Mouse (Mus musculus) CD4-positive, CD25-positive, alpha-beta regulatory T cell, adult 2 months (primary cell): ENCODE data around the gene Klhl26.

Experiments used
- DNase-seq: peaks from one replicate; pipeline ENCODE4 v3.0.0-alpha.2; 2012; ENCODE audit warnings: low read depth, low spot score

The Klhl26 gene

DNA sequence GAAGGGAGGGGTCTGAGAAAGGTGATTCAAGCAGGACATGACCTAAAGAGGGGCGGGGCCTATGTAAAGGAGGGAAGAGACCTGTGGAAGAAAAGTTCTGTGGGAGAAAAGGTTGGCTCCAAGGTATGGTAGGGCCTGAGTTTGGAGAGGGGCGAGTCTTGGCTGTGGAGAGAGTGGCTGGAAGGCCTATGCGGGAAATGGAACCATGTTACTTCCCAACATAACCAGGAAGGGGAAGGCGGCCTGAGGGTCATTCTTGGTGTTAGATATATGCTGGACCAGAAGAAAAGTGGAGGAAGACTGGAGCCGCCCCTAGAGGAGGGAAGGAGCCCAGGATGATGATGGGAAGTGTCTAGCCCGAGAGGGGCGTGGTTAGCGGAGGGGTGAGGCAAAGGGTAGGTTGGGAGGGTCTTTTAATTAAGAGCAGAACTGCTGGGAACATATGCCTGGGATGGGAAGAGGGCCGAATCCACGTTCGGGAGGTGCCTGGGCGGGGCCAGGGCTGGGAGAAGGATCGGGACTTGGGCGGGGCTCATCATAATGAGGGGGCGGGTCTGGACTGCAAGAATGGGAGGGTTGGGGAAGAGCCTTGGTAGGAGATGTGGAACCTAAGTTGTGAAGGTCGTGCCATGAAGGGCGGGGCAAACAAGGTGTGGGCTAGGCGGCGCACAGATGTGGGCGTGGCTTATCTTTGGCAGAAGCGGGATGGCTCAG, 658 bp upstream of the Klhl26 start:
- DNase-seq: peak; percentile 67

DNA sequence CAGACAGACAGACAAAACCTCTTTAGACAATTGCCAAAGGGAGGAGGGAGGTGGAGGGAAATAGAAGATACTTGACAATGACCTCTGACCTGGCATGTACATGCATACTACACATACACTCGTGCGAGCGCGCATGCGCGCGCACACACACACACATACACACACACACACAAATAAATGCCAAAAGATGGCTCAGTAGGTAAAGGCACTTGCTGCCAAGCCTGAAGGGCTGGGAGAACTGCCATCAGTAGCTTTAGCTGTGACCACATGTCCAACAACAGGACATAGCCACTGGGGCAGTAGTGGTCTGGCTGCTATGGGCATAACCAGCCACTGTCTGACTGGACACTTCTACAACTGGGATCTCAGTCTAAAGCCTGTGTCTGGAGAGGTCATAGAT, 4.9 kb downstream of the Klhl26 start:
- DNase-seq: no peak

DNA sequence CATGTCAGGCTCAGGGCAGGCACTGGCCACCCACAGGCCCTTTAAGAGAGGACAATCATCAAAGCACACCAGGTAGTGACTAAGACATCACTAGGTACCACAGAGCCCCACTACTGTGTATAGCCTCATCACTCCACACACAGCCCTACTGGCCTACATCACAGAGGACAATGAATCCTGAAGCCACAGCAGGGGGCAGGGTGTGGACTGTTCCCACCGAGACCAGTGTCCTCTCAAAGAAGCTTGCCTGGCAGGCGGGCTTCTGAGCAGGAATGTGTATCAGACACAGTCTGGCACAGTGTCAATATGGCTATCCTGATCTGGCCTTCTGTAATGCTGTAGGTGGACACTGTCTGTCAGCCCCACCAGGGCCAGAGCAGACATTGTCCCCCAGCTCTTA, 6.8 kb downstream of the Klhl26 start:
- DNase-seq: no peak

DNA sequence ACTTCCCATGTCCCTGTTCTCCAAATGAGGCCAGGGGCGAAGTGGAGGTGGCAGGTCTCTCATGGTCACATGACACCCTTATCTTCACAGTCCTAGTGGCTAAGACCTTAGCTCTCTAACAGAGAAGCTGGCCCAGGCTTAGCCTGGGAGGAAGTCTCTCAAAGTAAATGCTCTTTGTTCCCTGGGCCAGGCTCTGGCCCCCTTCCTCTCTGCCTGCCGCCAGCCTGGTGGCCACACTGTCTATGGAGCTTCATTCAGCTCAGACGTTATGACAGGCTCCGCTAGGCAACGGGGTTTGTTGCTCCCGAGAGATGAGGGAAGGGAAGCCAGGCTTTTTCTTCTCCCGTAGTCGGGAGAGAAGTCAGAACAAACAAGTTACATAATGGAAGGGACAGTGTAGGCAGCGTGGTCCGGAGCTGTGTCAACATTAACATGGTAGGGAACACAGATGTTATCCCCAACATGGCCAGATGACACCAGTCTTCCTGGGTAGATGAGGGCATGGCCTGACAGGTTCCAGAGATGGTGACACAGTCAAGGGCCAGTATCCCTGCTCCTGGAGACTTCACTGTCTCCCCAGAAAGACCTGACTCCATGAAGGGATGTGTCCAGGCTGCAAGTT, 7.4 kb downstream of the Klhl26 start:
- no peak for DNase-seq

DNA sequence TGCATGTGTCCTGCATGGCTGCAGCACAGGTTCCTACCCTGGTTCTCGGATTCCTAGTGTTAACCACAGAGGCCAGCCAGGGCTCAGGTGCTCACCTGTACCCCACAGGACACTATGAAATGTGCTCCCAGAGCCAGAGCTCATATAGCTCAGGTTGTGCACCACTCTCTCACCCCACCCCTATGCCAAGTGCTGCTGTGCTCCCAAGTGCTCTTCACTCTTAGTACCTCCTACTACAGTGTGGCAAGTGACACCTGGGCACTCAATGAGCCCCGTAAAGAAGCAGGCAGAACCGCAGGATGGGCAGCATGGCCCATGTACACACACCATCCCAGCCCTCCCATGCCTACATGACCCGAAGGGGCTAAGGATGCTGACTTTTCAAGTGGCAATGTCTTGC, 8.0 kb downstream of the Klhl26 start:
- no peak for DNase-seq

DNA sequence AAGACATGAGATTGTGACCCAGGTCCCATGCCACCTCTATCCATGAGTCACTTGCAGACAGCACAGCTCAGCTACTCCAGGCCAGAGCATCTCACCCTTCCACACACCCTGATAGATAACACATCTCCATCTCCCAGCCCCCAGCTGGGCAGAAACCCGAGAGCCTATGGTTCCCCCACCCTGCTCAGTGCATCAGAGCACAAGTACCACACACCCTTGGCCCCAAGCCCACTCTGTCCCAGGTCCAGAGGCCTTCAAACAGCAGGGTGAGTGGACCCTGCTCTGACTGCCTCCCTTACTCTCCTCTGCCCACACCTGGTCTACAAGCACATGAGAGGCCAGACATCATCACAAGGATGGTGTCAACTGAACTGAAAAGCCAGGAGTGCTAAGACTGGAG, 8.9 kb downstream of the Klhl26 start:
- no peak for DNase-seq

DNA sequence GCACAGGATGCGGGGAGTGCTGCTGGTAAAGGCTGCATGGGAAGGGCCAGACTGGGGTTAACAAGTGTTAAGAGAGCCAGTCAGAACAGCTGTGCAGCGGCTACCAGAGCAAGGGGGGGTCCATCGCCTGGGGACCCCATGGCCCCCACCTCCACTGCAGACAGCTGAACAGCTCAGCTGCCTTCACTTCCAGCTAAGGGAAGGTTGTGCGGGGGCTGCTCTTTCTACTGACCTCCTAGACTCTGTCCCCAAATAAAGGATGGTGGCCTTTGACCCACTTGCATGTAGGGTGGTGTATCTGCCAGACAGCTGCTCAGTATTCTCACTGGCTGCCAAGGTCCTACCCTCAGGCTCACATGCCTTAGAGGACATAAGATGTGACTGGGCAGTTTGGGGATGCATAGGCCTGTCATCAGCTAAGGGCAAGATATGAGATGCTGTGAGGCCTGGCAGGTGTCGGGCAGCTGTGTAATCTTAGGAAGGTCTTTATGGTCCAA, 9.5 kb downstream of the Klhl26 start:
- no peak for DNase-seq

DNA sequence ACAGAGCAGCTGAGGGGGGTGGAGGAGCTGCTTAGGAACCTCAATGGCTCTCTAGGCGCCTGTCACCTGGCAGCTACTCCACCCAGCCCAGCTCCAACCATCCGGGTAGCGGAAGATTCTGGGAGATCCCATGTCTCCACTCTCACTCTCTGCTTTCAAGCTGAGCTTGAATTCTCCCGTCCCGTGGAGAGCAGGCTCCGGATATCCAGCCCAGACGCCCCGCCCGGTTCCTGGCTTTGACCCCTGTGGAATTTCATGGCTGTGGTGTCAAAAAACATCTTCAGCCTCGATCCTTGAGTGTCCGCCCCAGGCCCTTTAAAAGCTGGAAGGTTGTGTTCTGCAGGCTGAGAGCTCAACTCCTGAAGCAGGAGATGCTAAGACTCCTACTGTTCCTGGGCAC, 10.0 kb downstream of the Klhl26 start:
- no peak for DNase-seq

DNA sequence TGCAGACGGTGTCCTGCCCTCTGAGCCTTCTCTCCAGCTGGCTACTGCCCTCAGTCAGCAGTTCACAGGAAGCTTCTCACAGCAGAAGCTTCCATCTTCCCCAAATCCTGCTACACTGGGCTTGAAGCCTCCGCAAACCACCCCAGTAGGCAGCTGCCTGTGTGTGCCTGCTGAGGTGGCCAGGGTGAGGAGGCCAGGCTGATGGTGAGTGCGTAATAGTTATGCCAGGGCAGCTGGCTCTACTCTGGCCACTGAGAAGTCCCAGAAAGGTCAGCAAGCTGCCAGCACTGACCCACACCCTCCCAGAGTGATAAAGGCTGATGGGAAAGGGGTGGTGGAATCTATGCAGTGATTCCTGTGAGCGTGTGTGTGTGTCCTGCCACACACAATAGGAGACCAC, 10.5 kb downstream of the Klhl26 start:
- DNase-seq: no peak

DNA sequence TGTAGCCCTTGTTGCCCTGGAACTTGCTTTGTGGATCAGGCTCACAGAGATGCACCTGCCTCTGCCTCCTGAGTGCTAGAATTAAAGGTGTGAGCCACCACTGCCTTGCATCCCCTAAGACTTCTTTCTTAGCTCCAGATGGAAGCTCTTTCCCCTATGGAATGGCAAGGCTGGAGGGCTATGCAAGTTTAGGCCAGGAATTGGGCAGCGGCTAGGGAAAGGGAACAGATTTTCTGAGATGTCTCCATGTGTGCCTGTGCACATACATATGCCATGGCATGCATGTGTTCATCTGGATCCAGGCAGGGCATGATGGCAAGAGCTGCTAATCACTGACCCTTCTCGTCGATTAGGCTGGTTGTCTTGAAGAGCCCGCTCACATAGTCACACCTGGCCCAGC, 11.1 kb downstream of the Klhl26 start:
- DNase-seq: no peak

DNA sequence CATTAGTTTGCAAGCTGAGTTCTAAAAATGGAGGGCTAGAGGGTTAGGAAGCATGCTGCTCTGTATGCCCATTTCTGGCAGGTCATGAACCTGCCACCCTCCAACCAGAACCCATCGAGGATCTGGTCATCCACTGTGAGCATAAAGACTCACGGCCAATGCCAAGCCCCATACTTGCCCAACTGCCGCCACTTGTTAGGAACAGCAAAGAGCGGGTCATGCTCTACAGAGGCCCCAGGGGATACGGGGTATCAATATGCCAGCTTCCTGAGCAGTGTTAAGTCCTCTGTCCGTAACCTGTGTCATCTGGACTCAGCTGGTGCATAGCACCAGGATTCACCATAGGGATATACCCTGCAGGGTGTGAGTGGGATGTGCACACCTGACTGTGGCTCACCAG, 12.6 kb downstream of the Klhl26 start:
- no peak for DNase-seq

DNA sequence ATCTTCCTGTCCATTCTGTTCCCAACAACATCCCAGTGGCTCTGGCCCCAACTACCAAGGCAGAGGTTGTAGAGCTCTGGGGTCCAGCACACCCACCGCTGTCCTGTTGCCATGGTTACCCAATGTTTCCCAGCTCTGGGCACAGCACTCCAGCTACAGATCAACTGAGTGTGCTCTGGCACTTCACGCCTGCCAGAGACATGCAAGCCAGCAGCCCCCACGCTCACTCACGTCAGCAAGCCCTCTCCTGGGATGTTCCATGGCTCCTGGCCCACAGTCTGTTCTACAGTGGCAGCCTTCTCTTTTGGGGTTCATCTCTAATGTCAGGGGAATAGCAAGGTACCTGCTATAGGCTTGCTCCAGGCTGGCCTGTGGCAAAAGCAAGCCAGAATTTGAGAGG, 13.5 kb downstream of the Klhl26 start:
- DNase-seq: no peak

DNA sequence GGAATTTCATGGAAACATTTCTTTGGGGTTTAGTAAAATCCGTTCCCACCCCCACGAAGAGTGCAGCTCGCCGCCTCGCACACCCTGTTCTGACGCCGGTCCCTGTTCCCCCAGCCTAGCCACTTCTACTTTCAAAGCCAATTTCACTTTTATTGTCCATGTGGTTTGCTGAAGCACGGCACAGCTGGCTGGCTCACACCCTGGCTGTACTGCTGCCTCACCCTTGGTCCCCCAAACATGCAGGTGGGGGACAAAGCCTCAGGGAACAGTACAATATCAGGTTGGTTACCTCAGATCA, 14.3 kb downstream of the Klhl26 start:
- DNase-seq: no peak

DNA sequence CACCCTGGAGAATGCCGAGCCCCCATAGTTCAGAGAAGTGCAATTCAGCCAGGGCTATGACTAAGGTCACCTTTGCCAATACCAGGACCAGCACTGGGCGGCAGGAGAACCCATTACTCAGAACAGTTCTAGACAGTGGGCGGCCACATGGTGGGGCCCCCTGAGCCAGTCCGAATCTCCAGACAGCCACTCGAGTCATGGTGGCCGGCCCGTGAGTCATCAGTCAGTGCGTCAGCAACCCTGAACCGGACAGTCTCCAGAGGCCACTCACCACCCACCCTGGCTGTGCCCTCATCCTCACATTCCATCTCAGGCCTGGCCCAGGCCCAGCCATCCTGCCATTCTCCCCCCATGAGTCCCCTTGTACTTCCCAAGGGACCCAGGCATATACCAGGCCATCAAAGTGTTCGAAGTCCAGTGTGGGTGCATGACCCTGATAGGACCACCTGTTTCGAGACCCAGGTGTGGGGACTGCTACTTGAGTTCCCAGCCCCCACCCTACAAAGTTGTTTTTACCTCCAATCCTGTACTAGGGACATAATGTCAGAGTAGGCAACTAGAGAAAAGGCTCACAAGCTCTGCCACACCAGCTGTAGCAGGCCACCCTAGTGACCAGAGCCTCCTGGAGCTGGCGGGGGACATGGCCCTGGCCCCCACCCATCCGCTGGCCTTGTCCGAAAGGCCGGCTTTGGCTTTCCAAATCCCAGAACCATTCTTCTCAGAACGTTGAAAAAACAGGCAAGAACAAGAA, 14.8 kb downstream of the Klhl26 start:
- DNase-seq: no peak

DNA sequence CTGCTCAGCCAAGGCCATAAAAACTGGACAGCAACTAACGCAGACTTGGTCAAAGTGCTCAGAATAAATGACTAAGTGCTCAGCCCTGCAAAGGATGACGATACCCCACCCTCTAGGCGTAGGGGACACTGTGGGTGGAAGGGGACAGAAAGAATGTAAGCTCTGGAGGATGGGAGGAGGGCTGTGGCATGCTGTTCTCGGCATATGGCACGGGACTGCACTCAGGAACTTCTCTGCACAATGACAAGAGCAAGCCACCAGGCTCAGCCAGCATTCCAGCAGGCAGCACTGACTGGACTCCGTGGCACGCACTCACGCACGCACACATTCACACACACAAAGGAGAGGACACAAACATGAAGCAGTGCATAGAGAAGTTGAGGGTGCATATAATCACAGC, 16.2 kb downstream of the Klhl26 start:
- no peak for DNase-seq

DNA sequence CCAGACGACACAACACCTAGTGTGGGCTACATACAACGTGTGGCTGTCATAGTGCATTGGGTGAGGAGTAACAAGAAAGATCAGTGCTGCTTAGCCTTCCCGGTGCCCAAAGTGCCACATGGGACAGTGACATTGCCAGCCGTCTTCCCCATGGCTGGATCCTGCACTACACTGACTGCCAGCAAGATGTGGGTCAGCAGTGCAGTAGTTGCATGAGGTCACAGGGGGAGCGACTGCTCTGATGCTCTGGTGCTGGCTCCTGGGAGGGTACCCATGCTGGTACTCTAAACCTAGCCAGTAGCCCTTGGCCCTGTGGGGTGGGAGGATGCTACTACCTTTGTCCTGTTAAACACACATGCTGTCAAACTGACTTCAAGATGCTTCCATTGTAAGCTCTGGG, 16.6 kb downstream of the Klhl26 start:
- DNase-seq: no peak

DNA sequence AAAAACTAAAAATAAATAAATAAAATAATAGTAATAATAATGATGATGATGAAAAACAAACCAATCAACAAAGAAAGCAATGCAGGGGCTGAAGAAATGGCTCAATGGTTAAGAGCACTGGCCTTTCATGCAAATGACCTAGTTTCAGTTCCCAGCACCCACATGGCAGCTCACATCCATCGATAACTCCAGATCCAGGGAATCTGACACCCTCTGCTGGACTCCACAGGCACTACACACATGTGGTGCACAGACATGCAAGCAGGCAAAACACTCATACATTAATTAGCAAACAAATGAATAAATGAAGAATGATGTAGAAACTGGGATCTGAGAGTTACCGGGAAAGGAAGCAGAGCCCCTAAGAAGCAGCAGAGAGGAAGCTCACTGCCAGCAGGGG, 17.1 kb downstream of the Klhl26 start:
- no peak for DNase-seq

DNA sequence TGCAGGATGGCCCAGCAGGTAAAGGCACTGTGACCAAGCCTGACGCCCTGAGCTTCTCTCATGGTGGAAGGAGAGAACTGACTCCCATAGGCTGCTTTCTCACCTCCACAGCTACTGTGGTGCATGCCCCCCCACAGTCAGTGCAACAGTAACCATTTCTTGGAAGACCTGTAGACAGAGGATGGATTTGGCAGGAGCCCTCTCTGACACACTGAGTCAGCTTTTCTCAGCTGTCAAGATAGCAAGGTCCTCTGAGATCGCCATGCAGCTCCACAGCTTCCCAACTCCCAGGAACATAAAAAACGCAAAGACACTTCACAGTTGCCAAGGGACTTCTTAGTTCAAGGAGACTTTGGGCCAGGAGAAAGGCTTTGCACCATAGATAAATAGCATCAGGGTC, 18.3 kb downstream of the Klhl26 start:
- no peak for DNase-seq

DNA sequence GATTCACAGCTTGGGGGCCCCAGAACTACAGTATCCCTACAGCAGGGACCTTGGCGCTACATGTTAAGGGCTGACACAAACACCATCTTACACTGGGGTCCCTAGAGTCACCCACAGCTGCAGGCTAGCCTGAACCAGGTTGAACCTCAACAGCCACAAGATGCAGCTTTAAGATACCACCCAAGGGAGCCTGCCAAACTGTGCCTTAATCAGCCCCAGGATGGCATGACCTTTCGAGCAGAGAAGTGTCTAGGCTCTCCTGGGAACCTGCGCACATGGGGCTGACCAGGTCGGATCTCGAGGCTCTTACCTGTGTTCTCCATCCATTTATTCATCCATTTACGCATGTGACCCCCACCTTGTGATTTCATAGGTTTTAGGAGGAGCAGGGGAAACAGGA, 18.9 kb downstream of the Klhl26 start:
- no peak for DNase-seq

DNA sequence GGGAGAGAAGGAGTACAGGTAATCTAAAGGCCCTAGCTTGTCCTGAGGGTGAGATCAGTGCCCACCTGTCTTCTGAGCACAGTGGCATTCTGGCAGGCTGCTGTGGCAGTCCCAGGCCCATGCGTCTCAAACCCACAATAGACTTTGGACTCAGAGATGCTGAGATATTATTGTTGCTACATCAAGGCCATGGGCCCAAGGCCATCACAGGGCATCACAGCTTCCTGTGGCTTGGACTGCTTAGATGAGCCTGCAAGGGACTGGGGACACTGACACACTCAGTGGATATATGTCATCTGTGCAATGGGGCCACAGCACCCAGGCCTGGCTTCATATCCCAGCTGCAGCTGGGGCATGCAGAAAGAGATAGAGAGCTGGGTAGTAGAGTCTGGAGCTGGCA, 19.8 kb downstream of the Klhl26 start:
- DNase-seq: no peak

DNA sequence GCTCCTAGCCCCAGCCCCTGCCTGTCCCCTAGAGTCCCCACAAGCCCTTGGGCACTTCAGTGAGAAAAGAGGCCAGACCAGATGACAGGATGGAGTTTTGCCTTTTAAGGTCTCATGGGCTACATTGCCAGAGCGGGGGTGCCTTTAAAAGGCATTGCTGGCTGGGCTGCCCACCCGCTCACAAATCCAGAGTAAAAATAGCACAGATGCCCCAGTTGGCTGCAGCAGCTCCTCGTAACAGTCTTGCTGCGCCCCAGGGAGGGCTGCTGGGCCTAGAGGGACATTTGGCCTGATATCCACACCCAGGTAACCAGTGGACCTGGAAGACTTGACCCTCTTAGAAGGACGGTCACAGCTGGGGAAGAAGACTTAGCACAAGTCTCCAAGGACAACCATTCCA, 22.9 kb downstream of the Klhl26 start:
- no peak for DNase-seq

DNA sequence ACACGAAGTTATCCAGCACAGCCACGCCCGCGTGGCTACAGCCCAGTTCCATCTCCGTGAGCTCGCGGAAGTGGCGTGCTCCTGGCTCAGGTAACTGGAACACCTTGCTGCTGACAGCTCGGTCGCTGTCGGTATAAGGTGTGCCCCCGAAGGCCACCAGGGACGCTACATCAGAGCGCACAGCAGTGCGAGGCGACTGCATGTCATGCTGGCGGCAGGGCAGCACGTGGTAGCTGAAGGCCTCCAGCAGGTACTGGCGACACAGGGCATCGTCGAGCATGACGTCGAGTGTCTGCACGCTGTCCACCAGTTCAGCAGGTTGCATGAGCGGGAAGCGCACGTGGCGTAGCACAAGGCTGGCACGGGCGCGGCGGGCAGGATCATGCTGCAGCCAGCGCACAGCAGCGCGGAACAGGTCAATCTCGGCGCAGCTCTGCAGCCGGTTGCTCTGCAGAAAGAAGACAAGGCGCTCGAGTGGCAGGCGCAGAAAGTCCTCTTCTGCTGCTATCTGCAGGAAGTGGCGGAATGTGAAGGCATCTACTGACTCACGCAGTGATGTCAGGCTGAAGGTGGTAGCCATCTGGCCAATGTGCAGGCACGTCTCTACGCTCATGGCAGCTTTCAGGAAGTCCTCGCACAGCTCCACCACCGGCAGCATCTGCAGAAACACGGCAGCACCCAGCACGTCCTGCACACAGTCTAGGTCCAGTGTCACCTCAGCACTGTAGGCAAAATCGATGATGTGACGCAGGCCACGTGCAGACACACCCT, 24.4 kb downstream of the Klhl26 start:
- no peak for DNase-seq
